Mouse (Mus musculus): Measurements from ENCODE around the gene Ankrd11. TPM values are rescaled to one million over a fixed set of nuclear protein-coding genes. Genes with fewer than 3 reads are reported as not detected.

The Ankrd11 gene
- total and polyA plus RNA-seq, 3 experiments: 57.3 to 128 (median 96.3) TPM

GRCm38 (mm10) chr8:123005328-123005727 is 36.7 kb downstream of the Ankrd11 start:
- H3K4me3 ChIP-seq (ENCODE audit: low read depth, low read length): no peak overlapping the region
- ATAC-seq (ENCODE audit: extremely low read depth, insufficient number of reproducible peaks, low FRiP score, poor library complexity, severe bottlenecking): no peak
- peaks cover 42% of the 10 kb centered on the region for H3K36me3 ChIP-seq (replicated peaks)
- peaks cover 72% of the 10 kb centered on the region for H3K4me1 ChIP-seq (ENCODE audit: insufficient read depth, low read depth, low read length)
- no peaks in the 10 kb centered on the region for H3K27me3 ChIP-seq (ENCODE audit: insufficient read depth, low read length)
- DNase-seq (ENCODE audit: low spot score): no peak
- H3K9me3 ChIP-seq (replicated peaks): no peaks in the 10 kb centered on the region
- TF ChIP-seq CTCF (IDR thresholded peaks at IDR 0.05; ENCODE audit: low read depth, low read length): no peak
- no peak for TF ChIP-seq TAL1 (conservative IDR thresholded peaks at IDR 0.05; ENCODE audit: low read depth, low read length)
- TF ChIP-seq POLR2AphosphoS5 (IDR thresholded peaks at IDR 0.05; ENCODE audit: insufficient replicate concordance, low read depth, low read length): no peak
- no peak for TF ChIP-seq GATA1 (IDR thresholded peaks at IDR 0.05; ENCODE audit: borderline replicate concordance, low read length)

DNA sequence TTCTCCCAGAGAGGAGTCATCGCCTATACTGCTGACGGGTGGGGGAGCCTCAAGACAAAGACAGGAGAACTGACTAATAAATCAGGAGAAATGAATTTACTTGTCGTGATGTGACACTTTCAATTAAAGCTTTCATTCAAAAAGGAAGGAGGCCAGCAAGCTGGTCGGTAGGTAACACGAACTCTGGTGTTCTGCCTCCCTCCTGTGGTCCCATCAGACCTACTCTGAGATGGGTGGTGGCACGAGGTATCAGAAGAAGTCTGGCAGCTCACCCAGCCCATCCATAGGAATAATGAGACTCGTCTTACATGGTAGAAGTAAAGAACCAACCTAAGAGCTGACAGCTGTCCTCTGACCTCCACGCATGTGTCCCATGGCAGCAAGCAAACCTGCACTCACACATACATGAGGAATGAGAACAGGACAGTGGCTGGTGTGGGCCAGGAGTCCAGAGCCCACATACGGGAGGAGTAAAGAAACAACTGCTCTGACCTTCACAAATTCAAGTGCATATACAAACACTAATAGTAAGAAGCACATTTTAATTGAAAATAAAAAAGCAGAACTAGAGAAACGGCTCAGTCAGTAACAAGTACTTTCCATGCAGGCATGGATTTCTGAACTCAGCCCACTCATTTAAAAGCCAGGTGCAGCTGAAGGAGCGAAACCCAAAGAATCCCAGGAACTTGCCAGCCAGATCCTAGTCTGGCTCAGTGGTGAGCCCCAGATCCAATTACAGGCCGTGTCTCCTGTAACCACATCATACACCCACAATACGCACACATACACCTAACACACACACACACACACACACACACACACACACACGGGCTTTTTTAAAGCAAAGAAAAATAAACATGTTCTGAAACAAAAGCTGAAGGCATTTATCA is 37.8 kb downstream of the Ankrd11 start:
- TF ChIP-seq GATA1 (IDR thresholded peaks at IDR 0.05; ENCODE audit: borderline replicate concordance, low read length) (no peak), POLR2AphosphoS5 (IDR thresholded peaks at IDR 0.05; ENCODE audit: insufficient replicate concordance, low read depth, low read length) (no peak), GATA2 (IDR thresholded peaks at IDR 0.05; ENCODE audit: borderline replicate concordance, low read depth, low read length) (no peak), CTCF (IDR thresholded peaks at IDR 0.05; ENCODE audit: low read depth, low read length) (no peak), TAL1 (conservative IDR thresholded peaks at IDR 0.05; ENCODE audit: low read depth, low read length) (no peak)
- no peaks in the 10 kb centered on the region for H3K9me3 ChIP-seq (replicated peaks)
- H3K4me1 ChIP-seq (ENCODE audit: insufficient read depth, low read depth, low read length): peaks cover 75% of the 10 kb centered on the region
- no peak overlapping the region for H3K4me3 ChIP-seq (ENCODE audit: low read depth, low read length)
- peaks cover 34% of the 10 kb centered on the region for H3K36me3 ChIP-seq (replicated peaks)
- ATAC-seq (ENCODE audit: extremely low read depth, insufficient number of reproducible peaks, low FRiP score, poor library complexity, severe bottlenecking) (no peak), DNase-seq (ENCODE audit: low spot score) (no peak)
- no peaks in the 10 kb centered on the region for H3K27me3 ChIP-seq (ENCODE audit: insufficient read depth, low read length)

GRCm38 (mm10) chr8:123000311-123000710 is 41.8 kb downstream of the Ankrd11 start:
- H3K4me3 ChIP-seq (ENCODE audit: low read depth, low read length): no peak overlapping the region; the same call in 1 of the 2 replicates
- peaks cover 61% of the 10 kb centered on the region for H3K4me1 ChIP-seq (ENCODE audit: insufficient read depth, low read depth, low read length)

DNA sequence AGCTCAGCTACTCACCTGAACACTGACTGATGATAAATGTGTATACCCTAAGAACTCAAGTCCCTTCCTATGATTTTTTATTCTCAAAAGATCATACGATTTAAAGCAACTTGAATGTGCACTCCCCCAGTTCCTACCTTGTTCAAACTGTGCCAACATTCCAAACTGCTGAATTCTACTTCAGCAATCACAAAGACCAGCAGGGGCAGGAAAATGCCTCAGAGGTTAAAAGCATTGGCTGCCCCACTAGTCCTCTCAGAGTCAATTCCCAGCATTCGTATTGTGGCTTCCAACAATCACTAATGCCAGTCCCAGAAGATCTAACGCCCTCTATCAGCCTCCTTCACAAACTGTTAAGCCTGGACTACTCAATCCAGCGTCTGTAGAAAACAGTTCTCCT is 44.1 kb downstream of the Ankrd11 start:
- ATAC-seq (ENCODE audit: extremely low read depth, insufficient number of reproducible peaks, low FRiP score, poor library complexity, severe bottlenecking): no peak
- Histone ChIP-seq H3K9me3 (replicated peaks) (no peaks in the 10 kb centered on the region), H3K36me3 (replicated peaks) (peaks cover 21% of the 10 kb centered on the region), H3K27me3 (ENCODE audit: insufficient read depth, low read length) (no peaks in the 10 kb centered on the region), H3K4me1 (ENCODE audit: insufficient read depth, low read depth, low read length) (peaks cover 58% of the 10 kb centered on the region), H3K4me3 (ENCODE audit: low read depth, low read length) (no peak overlapping the region)
- no peak for DNase-seq (ENCODE audit: low spot score)
- TF ChIP-seq GATA2 (IDR thresholded peaks at IDR 0.05; ENCODE audit: borderline replicate concordance, low read depth, low read length): no peak
- TF ChIP-seq GATA1 (IDR thresholded peaks at IDR 0.05; ENCODE audit: borderline replicate concordance, low read length): no peak
- TF ChIP-seq TAL1 (conservative IDR thresholded peaks at IDR 0.05; ENCODE audit: low read depth, low read length): no peak
- TF ChIP-seq CTCF (IDR thresholded peaks at IDR 0.05; ENCODE audit: low read depth, low read length): no peak
- TF ChIP-seq POLR2AphosphoS5 (IDR thresholded peaks at IDR 0.05; ENCODE audit: insufficient replicate concordance, low read depth, low read length): no peak

More at GRCm38 (mm10) chr8:123000311-123000710, 41.8 kb downstream of the Ankrd11 start:
- no peak for TF ChIP-seq GATA1 (IDR thresholded peaks at IDR 0.05; ENCODE audit: borderline replicate concordance, low read length)
- no peak for TF ChIP-seq TAL1 (conservative IDR thresholded peaks at IDR 0.05; ENCODE audit: low read depth, low read length)
- TF ChIP-seq CTCF (IDR thresholded peaks at IDR 0.05; ENCODE audit: low read depth, low read length): no peak
- no peak for TF ChIP-seq GATA2 (IDR thresholded peaks at IDR 0.05; ENCODE audit: borderline replicate concordance, low read depth, low read length)
- TF ChIP-seq POLR2AphosphoS5 (IDR thresholded peaks at IDR 0.05; ENCODE audit: insufficient replicate concordance, low read depth, low read length): no peak
- DNase-seq (ENCODE audit: low spot score): peak; percentile 22
- Histone ChIP-seq H3K9me3 (replicated peaks) (no peaks in the 10 kb centered on the region), H3K36me3 (replicated peaks) (peaks cover 26% of the 10 kb centered on the region), H3K27me3 (ENCODE audit: insufficient read depth, low read length) (no peaks in the 10 kb centered on the region)
- ATAC-seq (ENCODE audit: extremely low read depth, insufficient number of reproducible peaks, low FRiP score, poor library complexity, severe bottlenecking): peak; percentile 59

GRCm38 (mm10) chr8:122993740-122994139 is 48.3 kb downstream of the Ankrd11 start:
- no peaks in the 10 kb centered on the region for H3K9me3 ChIP-seq (replicated peaks)
- H3K4me3 ChIP-seq (ENCODE audit: low read depth, low read length): no peak overlapping the region
- peaks cover 58% of the 10 kb centered on the region for H3K4me1 ChIP-seq (ENCODE audit: insufficient read depth, low read depth, low read length)
- TF ChIP-seq GATA2 (IDR thresholded peaks at IDR 0.05; ENCODE audit: borderline replicate concordance, low read depth, low read length): no peak
- H3K27me3 ChIP-seq (ENCODE audit: insufficient read depth, low read length): no peaks in the 10 kb centered on the region
- peaks cover 29% of the 10 kb centered on the region for H3K36me3 ChIP-seq (replicated peaks)
- DNase-seq (ENCODE audit: low spot score) (no peak), ATAC-seq (ENCODE audit: extremely low read depth, insufficient number of reproducible peaks, low FRiP score, poor library complexity, severe bottlenecking) (no peak)

DNA sequence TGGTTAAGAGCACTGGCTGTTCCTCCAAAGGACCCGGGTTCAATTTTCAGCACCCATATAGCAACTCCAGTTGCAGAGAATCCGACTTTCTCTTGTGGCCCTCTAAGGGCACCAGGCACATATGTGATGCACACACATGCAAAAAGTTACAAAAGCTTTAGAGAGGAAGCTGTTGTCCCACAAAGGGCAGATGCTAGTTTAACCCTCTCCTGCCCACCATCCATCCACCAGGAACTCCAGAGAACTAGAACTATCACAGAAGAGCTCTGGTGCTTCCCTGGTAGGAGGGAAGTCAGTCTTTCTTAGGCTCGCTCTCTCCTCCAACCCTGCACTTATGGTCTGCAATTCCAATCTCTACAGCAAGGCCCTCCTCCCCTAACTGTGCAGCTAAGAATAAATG is 49.0 kb downstream of the Ankrd11 start:
- no peaks in the 10 kb centered on the region for H3K27me3 ChIP-seq (ENCODE audit: insufficient read depth, low read length)
- H3K4me3 ChIP-seq (ENCODE audit: low read depth, low read length): no peak overlapping the region
- ATAC-seq (ENCODE audit: extremely low read depth, insufficient number of reproducible peaks, low FRiP score, poor library complexity, severe bottlenecking): no peak
- TF ChIP-seq TAL1 (conservative IDR thresholded peaks at IDR 0.05; ENCODE audit: low read depth, low read length) (no peak), CTCF (IDR thresholded peaks at IDR 0.05; ENCODE audit: low read depth, low read length) (no peak), GATA2 (IDR thresholded peaks at IDR 0.05; ENCODE audit: borderline replicate concordance, low read depth, low read length) (no peak), POLR2AphosphoS5 (IDR thresholded peaks at IDR 0.05; ENCODE audit: insufficient replicate concordance, low read depth, low read length) (no peak), GATA1 (IDR thresholded peaks at IDR 0.05; ENCODE audit: borderline replicate concordance, low read length) (no peak)
- peaks cover 29% of the 10 kb centered on the region for H3K36me3 ChIP-seq (replicated peaks)
- H3K9me3 ChIP-seq (replicated peaks): no peaks in the 10 kb centered on the region
- no peak for DNase-seq (ENCODE audit: low spot score)
- H3K4me1 ChIP-seq (ENCODE audit: insufficient read depth, low read depth, low read length): peaks cover 58% of the 10 kb centered on the region

Data from G1E (cell line).